Mouse (Mus musculus): ENCODE measurements at regions not wholly inside any gene's neighbourhood (a gene's known extent, or its start where the extent isn't known, plus 50 kb on each side); places are given as distances from the start of the nearest gene placed in this dataset.

DNA sequence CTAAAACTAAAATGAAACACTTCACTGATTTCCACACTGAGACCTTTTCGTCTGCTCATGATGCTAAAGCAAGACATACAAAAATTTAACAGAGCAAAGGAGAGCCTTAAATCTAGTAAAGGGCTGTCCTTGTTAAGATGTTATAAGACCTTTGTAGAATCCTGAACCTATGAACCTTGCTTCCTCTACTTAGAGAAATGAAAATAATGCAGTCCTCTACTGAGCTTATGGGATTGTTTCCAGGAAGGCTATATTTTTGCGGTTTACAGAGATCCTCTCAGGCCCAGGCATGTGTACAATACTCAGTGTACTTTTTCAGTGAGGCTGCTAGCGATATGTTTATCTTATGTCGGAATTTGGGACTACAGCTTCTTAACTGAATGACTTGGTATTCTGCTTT is 558.5 kb upstream of the Flrt2 start:
- Histone ChIP-seq H3K4me2 (ENCODE audit: low read depth, low read length) (no peak overlapping the region), H3K4me3 (ENCODE audit: low read depth, low read length) (no peak overlapping the region), H3K27ac (ENCODE audit: low read depth) (no peak overlapping the region), H3K9ac (replicated peaks) (no peak overlapping the region), H3K27me3 (ENCODE audit: insufficient read depth, low read length) (no peaks in the 10 kb centered on the region), H3K9me3 (ENCODE audit: low read length) (no peaks in the 10 kb centered on the region), H3K36me3 (replicated peaks; ENCODE audit: insufficient read depth, low read length) (no peaks in the 10 kb centered on the region), H3K4me1 (ENCODE audit: insufficient read depth) (no peaks in the 10 kb centered on the region)
- WGBS (ENCODE audit: insufficient replicate concordance), result 77% methylated on average over 4 of the region's 4 CpGs
- TF ChIP-seq EP300 (IDR thresholded peaks at IDR 0.05; ENCODE audit: low read depth) (no peak), CTCF (IDR thresholded peaks at IDR 0.05; ENCODE audit: low read depth) (no peak)
- no peak for DNase-seq
- ATAC-seq, result no peak

DNA sequence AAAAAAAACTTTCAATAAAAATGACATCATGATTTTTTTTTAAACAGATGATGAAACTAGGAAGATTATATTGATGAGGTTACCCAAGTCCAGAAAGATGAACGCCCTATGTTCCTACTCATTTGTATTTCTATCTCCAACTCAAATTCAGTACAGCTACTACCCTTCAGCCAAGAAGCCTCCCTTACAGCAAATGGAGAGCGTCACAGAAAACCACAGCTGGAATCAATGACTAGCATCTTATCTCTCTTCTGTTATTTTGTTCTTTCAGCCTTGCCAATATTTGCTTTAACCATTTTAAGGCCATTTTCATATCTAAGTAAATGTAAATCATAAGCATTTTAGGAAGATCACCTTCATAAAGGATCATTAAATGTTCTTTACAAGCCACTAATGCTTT is 553.9 kb upstream of the Flrt2 start:
- DNase-seq, result no peak

DNA sequence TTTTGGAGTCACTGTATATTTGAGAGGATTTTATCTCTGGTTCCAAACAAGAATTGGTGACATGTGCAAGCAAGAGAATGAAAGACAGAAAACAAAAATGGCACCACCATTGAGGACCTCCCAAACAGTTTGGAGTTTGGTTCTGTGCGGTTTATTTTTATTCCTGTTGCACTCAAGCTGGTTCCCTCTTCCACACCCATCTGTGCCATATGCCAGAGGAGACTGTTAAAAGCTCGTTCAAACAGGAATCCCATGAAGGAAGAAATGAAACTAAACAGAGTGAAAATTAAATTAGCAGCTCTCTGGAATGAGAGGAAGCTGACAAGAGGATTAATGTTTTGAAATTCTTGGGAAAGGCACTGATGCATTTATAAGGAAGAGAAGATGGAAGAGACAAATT is 521.0 kb upstream of the Flrt2 start:
- no peak for ATAC-seq
- TF ChIP-seq CTCF (IDR thresholded peaks at IDR 0.05; ENCODE audit: low read depth) (no peak), EP300 (IDR thresholded peaks at IDR 0.05; ENCODE audit: low read depth) (no peak)
- Histone ChIP-seq H3K4me2 (ENCODE audit: low read depth, low read length) (no peak overlapping the region), H3K4me1 (ENCODE audit: insufficient read depth) (no peaks in the 10 kb centered on the region), H3K4me3 (ENCODE audit: low read depth, low read length) (no peak overlapping the region), H3K9me3 (ENCODE audit: low read length) (no peaks in the 10 kb centered on the region), H3K36me3 (replicated peaks; ENCODE audit: insufficient read depth, low read length) (no peaks in the 10 kb centered on the region), H3K27me3 (ENCODE audit: insufficient read depth, low read length) (no peaks in the 10 kb centered on the region), H3K9ac (replicated peaks) (no peak overlapping the region), H3K27ac (ENCODE audit: low read depth) (no peak overlapping the region)
- no peak for DNase-seq
- WGBS (ENCODE audit: insufficient replicate concordance), result 49% methylated on average over 2 of the region's 2 CpGs

More for the DNA sequence above, 553.9 kb upstream of the Flrt2 start:
- Histone ChIP-seq H3K4me1 (ENCODE audit: insufficient read depth) (no peaks in the 10 kb centered on the region), H3K4me2 (ENCODE audit: low read depth, low read length) (no peak overlapping the region), H3K36me3 (replicated peaks; ENCODE audit: insufficient read depth, low read length) (no peaks in the 10 kb centered on the region), H3K27me3 (ENCODE audit: insufficient read depth, low read length) (no peaks in the 10 kb centered on the region), H3K4me3 (ENCODE audit: low read depth, low read length) (no peak overlapping the region), H3K27ac (ENCODE audit: low read depth) (no peak overlapping the region), H3K9ac (replicated peaks) (no peak overlapping the region), H3K9me3 (ENCODE audit: low read length) (no peaks in the 10 kb centered on the region)
- ATAC-seq, result no peak
- no peak for TF ChIP-seq EP300 (IDR thresholded peaks at IDR 0.05; ENCODE audit: low read depth)
- TF ChIP-seq CTCF (IDR thresholded peaks at IDR 0.05; ENCODE audit: low read depth), result no peak
- WGBS (ENCODE audit: insufficient replicate concordance), result 74% methylated on average over 2 of the region's 2 CpGs

DNA sequence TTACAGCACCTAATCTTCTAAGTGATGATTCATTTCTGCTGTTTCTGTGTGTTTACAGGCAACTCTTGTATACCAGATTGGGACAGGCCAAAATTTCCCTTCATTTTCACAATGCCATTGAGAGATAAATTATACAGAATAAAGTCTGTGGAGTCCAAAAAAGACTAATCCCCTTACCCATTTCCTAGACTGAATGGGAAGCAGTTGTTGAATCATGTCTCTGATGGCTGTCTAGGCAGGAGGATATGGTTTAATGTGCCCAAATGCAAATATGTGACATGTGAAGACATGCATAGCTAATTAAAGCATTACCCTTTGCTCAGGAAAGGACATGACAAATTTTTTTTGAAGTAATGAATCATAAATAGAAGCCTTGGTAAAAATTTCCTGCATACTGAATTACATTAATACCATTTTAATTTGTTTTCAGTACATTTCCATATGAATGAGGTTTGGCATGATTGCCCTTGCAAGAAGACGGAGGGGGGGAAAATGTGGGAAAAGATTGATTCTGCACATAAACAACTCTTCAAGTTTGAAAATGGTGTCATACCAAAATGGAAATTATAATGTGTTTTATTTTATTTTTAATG is 518.1 kb upstream of the Flrt2 start:
- Histone ChIP-seq H3K4me3 (ENCODE audit: low read depth, low read length) (no peak overlapping the region), H3K4me1 (ENCODE audit: insufficient read depth) (no peaks in the 10 kb centered on the region), H3K9ac (replicated peaks) (no peak overlapping the region), H3K27me3 (ENCODE audit: insufficient read depth, low read length) (no peaks in the 10 kb centered on the region), H3K36me3 (replicated peaks; ENCODE audit: insufficient read depth, low read length) (no peaks in the 10 kb centered on the region), H3K27ac (ENCODE audit: low read depth) (no peak overlapping the region), H3K9me3 (ENCODE audit: low read length) (no peaks in the 10 kb centered on the region), H3K4me2 (ENCODE audit: low read depth, low read length) (no peak overlapping the region)
- ATAC-seq (no peak), DNase-seq (no peak)
- WGBS (ENCODE audit: insufficient replicate concordance), result 71% methylated on average over 1 of the region's 1 CpGs
- TF ChIP-seq EP300 (IDR thresholded peaks at IDR 0.05; ENCODE audit: low read depth) (no peak), CTCF (IDR thresholded peaks at IDR 0.05; ENCODE audit: low read depth) (no peak)

DNA sequence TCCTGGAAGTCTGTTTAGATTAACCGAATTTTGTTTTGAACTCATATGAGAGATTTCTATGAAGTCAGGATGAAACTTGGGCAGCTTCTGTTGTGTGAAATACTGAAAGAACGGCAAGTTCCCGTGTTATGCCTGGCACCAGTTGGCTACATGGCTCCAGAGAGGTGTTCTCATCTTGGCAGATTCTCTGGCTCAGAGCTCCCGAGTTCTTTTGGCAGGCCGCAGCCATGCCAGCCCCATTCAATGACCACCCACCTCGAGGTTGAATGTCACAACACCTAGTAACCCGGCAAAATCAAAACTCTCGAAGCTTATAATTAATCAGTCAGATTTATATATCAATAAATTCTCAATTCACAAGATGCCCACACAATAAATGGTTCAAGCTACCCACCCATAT is 489.5 kb upstream of the Flrt2 start:
- Histone ChIP-seq H3K4me1 (ENCODE audit: insufficient read depth) (no peaks in the 10 kb centered on the region), H3K36me3 (replicated peaks; ENCODE audit: insufficient read depth, low read length) (no peaks in the 10 kb centered on the region), H3K4me3 (ENCODE audit: low read depth, low read length) (no peak overlapping the region), H3K4me2 (ENCODE audit: low read depth, low read length) (no peak overlapping the region), H3K9ac (replicated peaks) (no peak overlapping the region), H3K27ac (ENCODE audit: low read depth) (no peak overlapping the region), H3K27me3 (ENCODE audit: insufficient read depth, low read length) (no peaks in the 10 kb centered on the region), H3K9me3 (ENCODE audit: low read length) (no peaks in the 10 kb centered on the region)
- 77% methylated on average over 8 of the region's 8 CpGs for WGBS (ENCODE audit: insufficient replicate concordance)
- ATAC-seq, result no peak
- no peak for DNase-seq
- TF ChIP-seq EP300 (IDR thresholded peaks at IDR 0.05; ENCODE audit: low read depth) (no peak), CTCF (IDR thresholded peaks at IDR 0.05; ENCODE audit: low read depth) (no peak)

DNA sequence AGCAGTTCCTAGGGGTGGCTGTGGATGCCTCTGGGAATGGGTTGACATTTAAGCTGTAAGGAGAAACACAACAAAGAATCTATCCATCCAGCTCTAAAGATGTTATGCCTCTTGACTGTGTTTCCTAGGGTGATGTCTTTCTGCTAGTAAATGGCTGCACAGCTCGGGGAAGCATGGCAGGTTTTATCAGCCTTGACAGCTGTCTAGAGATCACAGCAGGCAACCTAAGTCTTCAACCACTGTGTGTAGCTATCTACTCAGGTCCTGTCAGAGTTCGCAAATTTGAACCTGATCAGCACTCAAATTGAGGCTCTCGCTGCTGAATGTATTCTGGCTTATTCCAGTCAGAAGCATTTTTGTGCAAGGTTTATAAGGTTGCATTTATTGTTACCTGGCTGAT is 486.9 kb upstream of the Flrt2 start:
- no peak for TF ChIP-seq CTCF (IDR thresholded peaks at IDR 0.05; ENCODE audit: low read depth)
- TF ChIP-seq EP300 (IDR thresholded peaks at IDR 0.05; ENCODE audit: low read depth), result no peak
- Histone ChIP-seq H3K4me2 (ENCODE audit: low read depth, low read length) (no peak overlapping the region), H3K4me1 (ENCODE audit: insufficient read depth) (no peaks in the 10 kb centered on the region), H3K27ac (ENCODE audit: low read depth) (no peak overlapping the region), H3K36me3 (replicated peaks; ENCODE audit: insufficient read depth, low read length) (no peaks in the 10 kb centered on the region), H3K4me3 (ENCODE audit: low read depth, low read length) (no peak overlapping the region), H3K27me3 (ENCODE audit: insufficient read depth, low read length) (no peaks in the 10 kb centered on the region), H3K9me3 (ENCODE audit: low read length) (no peaks in the 10 kb centered on the region), H3K9ac (replicated peaks) (no peak overlapping the region)
- ATAC-seq (no peak), DNase-seq (no peak)
- WGBS (ENCODE audit: insufficient replicate concordance), result 74% methylated on average over 3 of the region's 3 CpGs

Data from liver, postnatal 0 days (tissue).